Mouse (Mus musculus): ENCODE measurements at regions not wholly inside any gene's neighbourhood (a gene's known extent, or its start where the extent isn't known, plus 50 kb on each side); places are given as distances from the start of the nearest gene placed in this dataset.

DNA sequence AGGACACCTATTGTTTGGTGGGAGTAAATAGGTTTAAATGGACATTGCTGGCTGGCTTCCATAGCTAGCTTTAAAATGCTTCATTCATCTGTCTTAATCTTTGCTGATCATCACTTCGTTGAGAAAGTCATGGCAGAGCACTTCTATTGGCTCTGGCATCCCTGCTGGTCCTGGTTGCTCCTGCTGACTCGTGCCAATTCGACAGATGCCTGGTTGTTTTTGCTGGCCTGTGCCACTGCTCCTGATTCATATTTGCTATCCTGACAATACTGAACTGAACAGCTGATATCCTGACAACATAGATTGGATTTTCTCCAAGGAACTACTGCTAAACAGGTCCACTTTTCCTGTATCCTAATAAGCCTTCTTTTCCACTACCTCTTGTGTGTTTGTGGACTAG is 417.1 kb downstream of the Col12a1 start:
- Histone ChIP-seq H3K4me1 (replicated peaks) (no peaks in the 10 kb centered on the region), H3K27me3 (no peaks in the 10 kb centered on the region), H3K27ac (replicated peaks) (no peak overlapping the region), H3K4me2 (no peak overlapping the region), H3K4me3 (no peak overlapping the region), H3K9me3 (no peaks in the 10 kb centered on the region), H3K36me3 (no peaks in the 10 kb centered on the region), H3K9ac (no peak overlapping the region)
- 84% methylated on average over 3 of the region's 3 CpGs for WGBS
- no peak for ATAC-seq (ENCODE audit: low FRiP score, low read depth)

DNA sequence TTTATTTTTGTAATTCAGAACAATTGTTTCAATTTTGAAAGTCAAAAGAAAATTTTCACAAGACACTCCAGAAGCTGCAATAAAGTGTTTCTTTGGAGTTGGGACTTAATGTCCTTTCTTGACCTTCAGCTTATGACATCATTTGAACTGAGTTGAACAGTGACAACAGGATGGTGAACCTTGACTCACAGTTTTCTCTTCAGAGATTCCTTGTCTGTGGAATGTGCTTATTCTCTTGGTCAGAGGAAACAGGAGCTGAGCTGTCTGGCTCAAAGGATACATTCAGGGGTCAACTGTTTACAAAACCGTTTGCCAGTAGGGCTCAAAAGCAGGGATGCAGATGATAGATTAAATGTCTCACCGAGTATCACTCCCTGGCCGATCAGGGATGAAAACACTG is 408.0 kb downstream of the Col12a1 start:
- Histone ChIP-seq H3K4me3 (no peak overlapping the region), H3K27me3 (no peaks in the 10 kb centered on the region), H3K4me1 (replicated peaks) (no peaks in the 10 kb centered on the region), H3K36me3 (no peaks in the 10 kb centered on the region), H3K27ac (replicated peaks) (no peak overlapping the region), H3K9ac (no peak overlapping the region), H3K4me2 (no peak overlapping the region), H3K9me3 (no peaks in the 10 kb centered on the region)
- WGBS: 68% methylated on average over 3 of the region's 3 CpGs
- no peak for ATAC-seq (ENCODE audit: low FRiP score, low read depth)

DNA sequence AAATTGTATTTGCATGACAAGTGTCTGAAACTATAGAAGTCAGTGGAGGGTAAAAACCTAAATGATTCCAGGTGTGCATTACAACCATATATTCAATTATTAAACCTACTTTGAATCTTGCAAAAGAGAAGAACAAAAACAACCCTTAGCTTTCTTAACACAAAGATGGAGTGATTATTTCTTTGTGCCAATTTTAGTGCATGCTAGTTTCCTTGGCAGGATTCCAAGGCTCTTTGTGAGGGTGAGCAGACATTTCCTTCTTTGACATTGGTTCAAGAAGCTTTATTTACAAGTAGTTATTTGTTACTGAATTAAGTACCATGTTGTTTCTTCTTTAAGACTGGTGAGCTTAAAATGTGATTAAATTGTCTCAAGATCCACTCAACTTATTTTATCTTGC is 401.2 kb downstream of the Col12a1 start:
- H3K9me3 ChIP-seq: no peaks in the 10 kb centered on the region
- no peak overlapping the region for H3K9ac ChIP-seq
- ATAC-seq (ENCODE audit: low FRiP score, low read depth): no peak
- H3K4me3 ChIP-seq: no peak overlapping the region
- no peaks in the 10 kb centered on the region for H3K27me3 ChIP-seq
- H3K36me3 ChIP-seq: no peaks in the 10 kb centered on the region
- H3K4me2 ChIP-seq: no peak overlapping the region
- H3K27ac ChIP-seq (replicated peaks): no peak overlapping the region
- no peaks in the 10 kb centered on the region for H3K4me1 ChIP-seq (replicated peaks)

- WGBS: 83% methylated on average over 15 of the region's 15 CpGs
Measured at GRCm38 (mm10) chr9:79346371-79347096, 372.1 kb downstream of the Col12a1 start.

DNA sequence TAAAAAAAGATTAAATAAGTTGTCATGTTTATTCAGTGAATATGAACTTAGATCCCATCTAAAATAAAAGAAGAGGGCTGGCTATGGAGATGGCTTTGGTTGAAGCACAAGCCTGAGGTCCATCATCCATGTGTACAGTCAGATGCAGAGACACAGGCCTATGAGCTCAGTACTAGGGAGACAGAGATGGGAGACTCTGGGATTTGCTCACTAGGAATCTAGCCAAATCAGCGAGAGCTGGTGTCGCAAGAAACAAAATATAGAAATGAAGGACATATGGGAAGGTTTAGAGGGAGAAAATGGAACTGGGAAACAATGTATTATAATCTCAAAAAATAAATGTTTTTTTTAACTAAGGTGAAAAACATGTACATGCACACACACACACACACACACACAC is 326.6 kb downstream of the Col12a1 start:
- H3K27ac ChIP-seq (replicated peaks): no peak overlapping the region
- H3K4me2 ChIP-seq: no peak overlapping the region
- no peak overlapping the region for H3K9ac ChIP-seq
- H3K36me3 ChIP-seq: no peaks in the 10 kb centered on the region
- WGBS: 95% methylated on average over 2 of the region's 2 CpGs
- H3K27me3 ChIP-seq: no peaks in the 10 kb centered on the region
- H3K9me3 ChIP-seq: no peaks in the 10 kb centered on the region
- H3K4me1 ChIP-seq (replicated peaks): no peaks in the 10 kb centered on the region
- no peak for ATAC-seq (ENCODE audit: low FRiP score, low read depth)
- H3K4me3 ChIP-seq: no peak overlapping the region

More at GRCm38 (mm10) chr9:79346371-79347096, 372.1 kb downstream of the Col12a1 start:
- H3K4me2 ChIP-seq: no peak overlapping the region
- no peak overlapping the region for H3K4me3 ChIP-seq
- no peaks in the 10 kb centered on the region for H3K4me1 ChIP-seq (replicated peaks)
- H3K9me3 ChIP-seq: no peaks in the 10 kb centered on the region
- no peak overlapping the region for H3K27ac ChIP-seq (replicated peaks)
- peak; percentile 88 for ATAC-seq (ENCODE audit: low FRiP score, low read depth)
- no peak overlapping the region for H3K9ac ChIP-seq
- H3K36me3 ChIP-seq: no peaks in the 10 kb centered on the region
- H3K27me3 ChIP-seq: no peaks in the 10 kb centered on the region

DNA sequence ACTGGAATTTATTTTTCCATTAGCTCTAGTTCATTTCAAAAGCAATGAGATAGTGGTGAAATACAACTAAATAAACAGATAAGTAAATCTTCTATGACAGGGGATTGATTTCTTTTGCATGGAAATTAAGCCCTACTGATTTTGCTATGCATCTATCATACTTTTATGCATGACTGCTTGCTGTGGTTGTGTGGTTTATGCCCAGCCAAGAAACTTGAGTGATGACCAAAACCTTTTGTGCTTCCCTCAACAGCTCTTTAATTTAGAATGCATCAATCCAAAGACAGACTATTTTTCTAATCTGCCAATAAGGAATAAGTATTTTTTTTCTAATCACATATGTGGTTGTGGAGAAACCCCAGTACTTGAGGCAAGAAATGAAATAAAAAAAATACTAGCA is 303.6 kb downstream of the Col12a1 start:
- H3K9me3 ChIP-seq: no peaks in the 10 kb centered on the region
- H3K9ac ChIP-seq: no peak overlapping the region
- no peaks in the 10 kb centered on the region for H3K4me1 ChIP-seq (replicated peaks)
- no peak overlapping the region for H3K4me2 ChIP-seq
- H3K27me3 ChIP-seq: no peaks in the 10 kb centered on the region
- no peak for ATAC-seq (ENCODE audit: low FRiP score, low read depth)
- no peak overlapping the region for H3K4me3 ChIP-seq
- H3K27ac ChIP-seq (replicated peaks): no peak overlapping the region
- no peaks in the 10 kb centered on the region for H3K36me3 ChIP-seq

DNA sequence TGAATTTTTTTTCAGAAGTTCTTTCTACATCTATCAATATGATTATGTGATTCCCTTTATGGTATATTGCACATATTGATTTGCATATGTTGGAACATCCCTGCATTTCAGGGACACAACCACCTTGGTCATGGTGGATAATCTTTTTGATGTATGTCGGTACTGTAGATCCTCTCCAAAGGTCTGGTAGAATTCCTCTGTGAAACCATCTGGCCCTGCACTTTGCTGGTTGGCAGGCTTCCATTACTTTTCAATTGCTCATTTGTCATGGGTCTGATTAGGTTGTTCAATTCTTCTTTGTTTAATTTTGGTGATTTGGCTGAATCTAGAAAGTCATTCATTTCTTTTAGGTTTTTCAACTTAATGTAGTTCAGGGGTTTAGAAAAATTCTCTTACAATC is 288.2 kb downstream of the Col12a1 start:
- Histone ChIP-seq H3K27me3 (no peaks in the 10 kb centered on the region), H3K9me3 (no peaks in the 10 kb centered on the region), H3K9ac (no peak overlapping the region), H3K27ac (replicated peaks) (no peak overlapping the region), H3K36me3 (no peaks in the 10 kb centered on the region), H3K4me2 (no peak overlapping the region), H3K4me3 (no peak overlapping the region), H3K4me1 (replicated peaks) (no peaks in the 10 kb centered on the region)
- WGBS: 53% methylated on average over 1 of the region's 1 CpGs
- no peak for ATAC-seq (ENCODE audit: low FRiP score, low read depth)

- no peaks in the 10 kb centered on the region for H3K4me1 ChIP-seq (replicated peaks)
- no peaks in the 10 kb centered on the region for H3K27me3 ChIP-seq
- no peak overlapping the region for H3K27ac ChIP-seq (replicated peaks)
- ATAC-seq (ENCODE audit: low FRiP score, low read depth): no peak
- H3K4me2 ChIP-seq: no peak overlapping the region
- no peak overlapping the region for H3K4me3 ChIP-seq
- WGBS: 88% methylated on average over 3 of the region's 3 CpGs
- H3K36me3 ChIP-seq: no peaks in the 10 kb centered on the region
- no peak overlapping the region for H3K9ac ChIP-seq
- no peaks in the 10 kb centered on the region for H3K9me3 ChIP-seq
Measured at GRCm38 (mm10) chr9:79437636-79438035, 281.0 kb downstream of the Col12a1 start.

DNA sequence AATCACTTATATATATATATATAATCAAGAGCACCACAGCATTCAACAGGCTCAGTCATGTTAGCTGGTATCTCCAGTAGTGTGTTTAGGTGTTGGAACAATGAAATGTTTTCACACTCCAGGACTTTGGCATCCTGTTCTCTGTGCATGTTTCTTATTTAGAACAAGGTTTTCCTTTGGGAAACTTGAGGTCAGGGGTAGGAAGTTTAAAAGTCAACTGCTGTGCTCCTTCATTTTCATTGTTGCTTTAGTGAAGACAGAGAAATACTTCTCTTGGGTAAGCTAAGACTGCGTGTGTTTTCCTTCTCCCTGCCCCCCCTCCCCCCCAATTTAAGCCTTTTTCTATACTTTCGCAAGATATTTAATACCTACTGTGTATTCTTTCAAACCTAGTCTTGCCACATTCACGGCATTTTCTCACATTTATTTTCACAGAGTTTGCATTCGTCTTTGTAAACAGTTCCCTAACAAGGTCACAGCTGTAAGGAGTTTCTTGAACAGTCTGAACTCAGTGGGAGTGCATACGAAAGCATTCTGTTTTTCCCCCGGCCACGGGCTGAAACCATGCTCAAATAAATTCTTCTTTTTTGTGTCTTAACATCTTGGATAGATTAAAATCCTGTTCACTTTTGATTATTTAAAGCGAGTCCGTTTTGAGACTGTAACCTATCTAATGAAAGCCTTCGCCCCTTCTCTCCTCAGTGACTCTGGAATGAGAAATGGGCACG is 279.2 kb downstream of the Col12a1 start:
- 60% methylated on average over 11 of the region's 11 CpGs for WGBS
- Histone ChIP-seq H3K27me3 (no peaks in the 10 kb centered on the region), H3K36me3 (no peaks in the 10 kb centered on the region), H3K9me3 (no peaks in the 10 kb centered on the region), H3K27ac (replicated peaks) (no peak overlapping the region), H3K4me2 (no peak overlapping the region), H3K9ac (no peak overlapping the region), H3K4me1 (replicated peaks) (no peaks in the 10 kb centered on the region), H3K4me3 (no peak overlapping the region)
- ATAC-seq (ENCODE audit: low FRiP score, low read depth): no peak

GRCm38 (mm10) chr9:79455226-79455625 is 263.4 kb downstream of the Col12a1 start:
- Histone ChIP-seq H3K4me1 (replicated peaks) (no peaks in the 10 kb centered on the region), H3K27me3 (no peaks in the 10 kb centered on the region), H3K4me2 (no peak overlapping the region), H3K9me3 (no peaks in the 10 kb centered on the region), H3K27ac (replicated peaks) (no peak overlapping the region), H3K9ac (no peak overlapping the region), H3K4me3 (no peak overlapping the region), H3K36me3 (no peaks in the 10 kb centered on the region)
- 24% methylated on average over 3 of the region's 3 CpGs for WGBS
- ATAC-seq (ENCODE audit: low FRiP score, low read depth): no peak

GRCm38 (mm10) chr9:79479118-79479517 is 239.5 kb downstream of the Col12a1 start:
- no peaks in the 10 kb centered on the region for H3K9me3 ChIP-seq
- no peaks in the 10 kb centered on the region for H3K36me3 ChIP-seq
- ATAC-seq (ENCODE audit: low FRiP score, low read depth): no peak
- no peak overlapping the region for H3K4me2 ChIP-seq
- no peak overlapping the region for H3K27ac ChIP-seq (replicated peaks)
- H3K4me1 ChIP-seq (replicated peaks): no peaks in the 10 kb centered on the region
- H3K9ac ChIP-seq: no peak overlapping the region
- no peak overlapping the region for H3K4me3 ChIP-seq
- no peaks in the 10 kb centered on the region for H3K27me3 ChIP-seq
- 40% methylated on average over 1 of the region's 1 CpGs for WGBS

GRCm38 (mm10) chr9:79500253-79500652 is 218.4 kb downstream of the Col12a1 start:
- no peak for ATAC-seq (ENCODE audit: low FRiP score, low read depth)
- H3K4me2 ChIP-seq: no peak overlapping the region
- H3K27ac ChIP-seq (replicated peaks): no peak overlapping the region
- H3K9me3 ChIP-seq: no peaks in the 10 kb centered on the region
- H3K4me1 ChIP-seq (replicated peaks): no peaks in the 10 kb centered on the region
- H3K9ac ChIP-seq: no peak overlapping the region
- WGBS: 71% methylated on average over 2 of the region's 2 CpGs
- H3K4me3 ChIP-seq: no peak overlapping the region
- H3K36me3 ChIP-seq: no peaks in the 10 kb centered on the region
- no peaks in the 10 kb centered on the region for H3K27me3 ChIP-seq

DNA sequence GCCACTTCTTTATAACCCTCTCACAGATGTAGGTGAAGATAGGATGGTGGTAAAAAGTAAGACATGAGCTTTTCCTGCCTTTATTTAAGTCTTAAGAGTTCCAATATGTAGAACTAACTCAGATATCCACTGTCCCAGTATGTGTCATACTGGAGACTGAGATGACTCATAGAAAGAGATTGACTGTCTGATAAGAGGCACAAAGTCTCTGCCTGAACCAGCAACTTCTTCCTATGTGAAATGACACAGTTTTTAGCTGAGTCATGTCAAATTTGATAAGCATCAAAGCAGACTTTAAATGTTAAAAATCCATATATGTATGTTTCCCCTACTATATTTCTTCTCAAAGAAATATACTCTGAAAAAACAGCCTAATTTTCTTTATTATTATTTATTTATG is 216.6 kb downstream of the Col12a1 start:
- Histone ChIP-seq H3K9ac (no peak overlapping the region), H3K27me3 (no peaks in the 10 kb centered on the region), H3K9me3 (no peaks in the 10 kb centered on the region), H3K4me3 (no peak overlapping the region), H3K27ac (replicated peaks) (no peak overlapping the region), H3K4me1 (replicated peaks) (no peaks in the 10 kb centered on the region), H3K4me2 (no peak overlapping the region), H3K36me3 (no peaks in the 10 kb centered on the region)
- ATAC-seq (ENCODE audit: low FRiP score, low read depth): no peak

Measured in hindbrain, embryonic 15.5 days (tissue).